9 mouse cellular contexts compared by ENCODE assay signal in the genomic region with DNA sequence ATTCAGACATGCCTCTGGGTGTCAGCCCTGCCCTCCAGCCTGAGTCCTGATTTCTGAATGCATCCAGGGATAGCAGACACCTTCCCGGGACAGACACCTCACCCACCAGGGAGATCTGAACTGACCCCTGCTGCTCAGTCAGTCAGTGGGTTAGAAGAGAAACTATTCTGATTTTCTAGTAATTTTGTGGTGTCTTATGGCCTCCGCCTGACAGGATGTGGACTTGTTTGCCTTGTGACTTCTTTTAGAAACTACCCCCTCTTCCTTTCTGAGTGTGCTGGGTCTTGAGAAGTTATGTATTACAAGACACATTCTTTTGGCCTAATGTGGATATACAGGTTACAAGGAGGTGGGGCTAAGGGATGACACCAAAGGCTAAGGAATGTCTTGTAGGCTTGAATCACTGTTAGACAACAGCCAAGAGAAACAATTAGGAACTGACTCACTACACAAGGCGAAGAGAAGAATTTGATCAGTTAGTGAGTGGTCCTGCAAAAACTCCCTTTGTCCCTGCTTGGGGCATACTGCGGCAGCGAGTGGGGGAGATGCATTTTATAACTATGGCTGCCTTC. TPM values are rescaled to one million over a fixed set of nuclear protein-coding genes. Genes with fewer than 3 reads are reported as not detected.
DNase-seq lines count a peak whose midpoint lies in the region; ATAC-seq and TF ChIP-seq lines count a peak whose summit lies in the region.
"Had no signal": no experiment of that assay in that cellular context is flagged by ENCODE, and none has a peak within 500 bp of the region (broad histone marks: within the 10 kb centered on the region; RNA-seq: fewer than 3 reads in every experiment).

No protein-coding gene starts in this region.

- no peak for TF ChIP-seq POLR2A in ES-Bruce4 (IDR thresholded peaks at IDR 0.05; ENCODE audit: insufficient read depth, low read length)

- H3K4me1 ChIP-seq in heart, embryonic 13.5 days: peaks cover 70% of the 10 kb centered on the region
- H3K4me1 ChIP-seq in ES-Bruce4 (ENCODE audit: control insufficient read depth, insufficient read depth, low read length): peaks cover 14% of the 10 kb centered on the region
- peaks cover 99% of the 10 kb centered on the region for H3K4me1 ChIP-seq in forebrain, embryonic 15.5 days
- H3K4me1 ChIP-seq in midbrain, embryonic 13.5 days (replicated peaks): peaks cover 98% of the 10 kb centered on the region
- H3K4me1 ChIP-seq in liver, embryonic 11.5 days (replicated peaks; ENCODE audit: control insufficient read depth, insufficient read depth, low read length): peaks cover 9% of the 10 kb centered on the region

- no peak for DNase-seq in heart, postnatal 36 days
- no peak for DNase-seq in adrenal gland, adult 2 months
- no peak for DNase-seq in testis, postnatal 14 days (ENCODE audit: low spot score)
- DNase-seq in liver, embryonic 11.5 days (ENCODE audit: low spot score): no peak
- DNase-seq: lung, postnatal 10 days had no signal

- no peaks in the 10 kb centered on the region for H3K27me3 ChIP-seq in heart, embryonic 13.5 days (replicated peaks)
- no peaks in the 10 kb centered on the region for H3K27me3 ChIP-seq in ES-Bruce4 (ENCODE audit: control insufficient read depth, insufficient read depth, low read length, poor library complexity, severe bottlenecking)
- no peaks in the 10 kb centered on the region for H3K27me3 ChIP-seq in forebrain, embryonic 15.5 days
- H3K27me3 ChIP-seq in midbrain, embryonic 13.5 days: no peaks in the 10 kb centered on the region
- no peaks in the 10 kb centered on the region for H3K27me3 ChIP-seq in liver, embryonic 11.5 days (replicated peaks; ENCODE audit: control insufficient read depth, insufficient read depth, low read length)

- intact Hi-C loops in heart, postnatal 36 days (cut with DNase I): no loop called here

- peak overlapping the region; percentile 27 for H3K4me2 ChIP-seq in heart, embryonic 13.5 days
- H3K4me2 ChIP-seq in forebrain, embryonic 15.5 days (replicated peaks): peak overlapping the region; percentile 83
- peak overlapping the region; percentile 86 for H3K4me2 ChIP-seq in midbrain, embryonic 13.5 days (replicated peaks)
- no peak overlapping the region for H3K4me2 ChIP-seq in liver, embryonic 11.5 days

- no peak overlapping the region for H3K4me3 ChIP-seq in heart, embryonic 13.5 days
- no peak overlapping the region for H3K4me3 ChIP-seq in ES-Bruce4 (ENCODE audit: low read depth, low read length)
- H3K4me3 ChIP-seq in forebrain, embryonic 15.5 days: peak overlapping the region; percentile 16
- H3K4me3 ChIP-seq in midbrain, embryonic 13.5 days (replicated peaks): peak overlapping the region; percentile 22
- H3K4me3 ChIP-seq in liver, embryonic 11.5 days (ENCODE audit: low read depth, low read length): no peak overlapping the region

- peak overlapping the region; percentile 62 for H3K27ac ChIP-seq in heart, embryonic 13.5 days (replicated peaks)
- H3K27ac ChIP-seq in ES-Bruce4 (ENCODE audit: insufficient read depth, low read length): peak overlapping the region; percentile 33
- peak overlapping the region; percentile 92 for H3K27ac ChIP-seq in forebrain, embryonic 15.5 days (replicated peaks)
- H3K27ac ChIP-seq in midbrain, embryonic 13.5 days: peak overlapping the region; percentile 14
- no peak overlapping the region for H3K27ac ChIP-seq in liver, embryonic 11.5 days (ENCODE audit: low read depth, low read length)

- TF ChIP-seq CTCF in ES-Bruce4 (IDR thresholded peaks at IDR 0.05; ENCODE audit: low read depth, low read length): no peak

- ATAC-seq in heart, embryonic 13.5 days (ENCODE audit: extremely low read depth, insufficient number of reproducible peaks, low FRiP score, low TSS enrichment): no peak
- no peak for ATAC-seq in forebrain, embryonic 15.5 days (replicated peaks)
- no peak for ATAC-seq in midbrain, embryonic 13.5 days
- ATAC-seq in liver, embryonic 11.5 days (replicated peaks; ENCODE audit: low FRiP score): no peak

- peaks cover 79% of the 10 kb centered on the region for H3K36me3 ChIP-seq in heart, embryonic 13.5 days
- H3K36me3 ChIP-seq in ES-Bruce4 (ENCODE audit: control insufficient read depth, insufficient read depth, low read length, poor library complexity, severe bottlenecking): peaks cover 78% of the 10 kb centered on the region
- H3K36me3 ChIP-seq in forebrain, embryonic 15.5 days: peaks cover 40% of the 10 kb centered on the region
- peaks cover 62% of the 10 kb centered on the region for H3K36me3 ChIP-seq in midbrain, embryonic 13.5 days
- peaks cover 30% of the 10 kb centered on the region for H3K36me3 ChIP-seq in liver, embryonic 11.5 days (ENCODE audit: control insufficient read depth, insufficient read depth, low read length)

- H3K9me3 ChIP-seq in heart, embryonic 13.5 days: no peaks in the 10 kb centered on the region
- no peaks in the 10 kb centered on the region for H3K9me3 ChIP-seq in ES-Bruce4 (replicated peaks; ENCODE audit: control insufficient read depth, insufficient read depth, low read length, poor library complexity, severe bottlenecking)
- H3K9me3 ChIP-seq in forebrain, embryonic 15.5 days: no peaks in the 10 kb centered on the region
- no peaks in the 10 kb centered on the region for H3K9me3 ChIP-seq in midbrain, embryonic 13.5 days
- H3K9me3 ChIP-seq in liver, embryonic 11.5 days (ENCODE audit: control insufficient read depth, low read length): no peaks in the 10 kb centered on the region

- 65% methylated on average over 5 of the region's 5 CpGs for WGBS in heart, embryonic 13.5 days
- WGBS in forebrain, embryonic 15.5 days: 27% methylated on average over 5 of the region's 5 CpGs
- WGBS in midbrain, embryonic 13.5 days: 42% methylated on average over 5 of the region's 5 CpGs
- 83% methylated on average over 5 of the region's 5 CpGs for WGBS in liver, embryonic 11.5 days

- TF ChIP-seq EP300 in ES-Bruce4 (IDR thresholded peaks at IDR 0.05; ENCODE audit: insufficient read depth, low read depth, low read length): no peak

- no peak overlapping the region for H3K9ac ChIP-seq in heart, embryonic 13.5 days
- no peak overlapping the region for H3K9ac ChIP-seq in ES-Bruce4 (ENCODE audit: low read depth, poor library complexity, severe bottlenecking)
- H3K9ac ChIP-seq in forebrain, embryonic 15.5 days (replicated peaks): peak overlapping the region; percentile 1; the same call in 1 of the 2 replicates
- H3K9ac ChIP-seq in midbrain, embryonic 13.5 days (replicated peaks): peak overlapping the region; percentile 41
- H3K9ac ChIP-seq in liver, embryonic 11.5 days (ENCODE audit: low read depth, low read length): no peak overlapping the region

RNA-seq across cellular contexts. Expression of gene Enc1, which starts 8.7 kb away (rescaled TPM):
- polyA plus RNA-seq in heart, embryonic 13.5 days (2015; fragmentation: Nextera tagmentation; extraction: Ambion mirVana): 4.0 TPM in 2 replicates
- 1 to 10 TPM; 4.7 to 8.1 TPM for total RNA-seq in heart, postnatal 36 days (2021)
- 83.0 TPM in 2 replicates for polyA plus RNA-seq in ES-Bruce4 (2011; ENCODE audit: insufficient read depth, insufficient read length, low read depth, missing spikeins)
- 82.4 and 103 TPM in 2 replicates for polyA plus RNA-seq in forebrain, embryonic 15.5 days (2015; fragmentation: Nextera tagmentation; extraction: Ambion mirVana)
- 50.2 and 52.1 TPM in 2 replicates for polyA plus RNA-seq in midbrain, embryonic 13.5 days (2015; fragmentation: Nextera tagmentation; extraction: Ambion mirVana)
- total RNA-seq in adrenal gland, adult 2 months (2021): 10 to 100 TPM in 1 of 2 experiments, 1 to 10 TPM in 1; 6.6 to 13.2 TPM
- polyA plus RNA-seq in adrenal gland, adult 2 months (2012; rRNA removed): 4.6 and 5.8 TPM in 2 replicates
- polyA plus RNA-seq in liver, embryonic 11.5 days (2014; fragmentation: Nextera tagmentation; extraction: Ambion mirVana): 1.9 and 2.2 TPM in 2 replicates

RNA-seq across cellular contexts. Expression of gene Hexb, which starts 51.4 kb away (rescaled TPM):
- 33.4 and 33.9 TPM in 2 replicates for polyA plus RNA-seq in heart, embryonic 13.5 days (2015; fragmentation: Nextera tagmentation; extraction: Ambion mirVana)
- 10 to 100 TPM; 24.8 to 28.0 TPM for total RNA-seq in heart, postnatal 36 days (2021)
- 53.4 and 59.7 TPM in 2 replicates for polyA plus RNA-seq in ES-Bruce4 (2011; ENCODE audit: insufficient read depth, insufficient read length, low read depth, missing spikeins)
- 27.5 and 34.8 TPM in 2 replicates for polyA plus RNA-seq in forebrain, embryonic 15.5 days (2015; fragmentation: Nextera tagmentation; extraction: Ambion mirVana)
- 26.1 and 26.4 TPM in 2 replicates for polyA plus RNA-seq in midbrain, embryonic 13.5 days (2015; fragmentation: Nextera tagmentation; extraction: Ambion mirVana)
- total RNA-seq in adrenal gland, adult 2 months (2021): 10 to 100 TPM; 30.6 to 38.4 TPM
- polyA plus RNA-seq in adrenal gland, adult 2 months (2012; rRNA removed): 221 and 235 TPM in 2 replicates
- 20.6 and 21.8 TPM in 2 replicates for polyA plus RNA-seq in liver, embryonic 11.5 days (2014; fragmentation: Nextera tagmentation; extraction: Ambion mirVana)

Comparison
In these comparisons a context has a peak if more than half of its experiments do, and no peak if none do; other contexts are left out.
1. H3K4me3 ChIP-seq: peak in forebrain, embryonic 15.5 days (single experiment) and midbrain, embryonic 13.5 days (single experiment); none in heart, embryonic 13.5 days (single experiment), ES-Bruce4 (single experiment) and liver, embryonic 11.5 days (single experiment).
2. H3K9ac ChIP-seq: peak in forebrain, embryonic 15.5 days (single experiment) and midbrain, embryonic 13.5 days (single experiment); none in heart, embryonic 13.5 days (single experiment), ES-Bruce4 (single experiment) and liver, embryonic 11.5 days (single experiment).